Mouse (Mus musculus) midbrain, embryonic 11.5 days (tissue): ENCODE data around the gene Kdm1b. TPM values are rescaled to one million over a fixed set of nuclear protein-coding genes. Genes with fewer than 3 reads are reported as not detected.

Source experiments
- ATAC-seq: fragments of 200-750 bp; cut with Nextera tagmentation; 2 replicates; pipeline ENCODE4 v1.8.0; 2017; ENCODE audit warnings: moderate TSS enrichment, moderate library complexity; ENCODE audit not compliant: low FRiP score
- DNase-seq: peaks from one replicate; pipeline ENCODE4 v3.0.0; 2015; ENCODE audit warnings: low spot score; ENCODE audit errors: missing footprints
- H3K27ac ChIP-seq: fragments of 300-500 bp; sonication (generic); 2 replicates; pipeline ENCODE4 v1.5.1; 2014; ENCODE audit warnings: low read depth, low read length
- H3K27me3 ChIP-seq: fragments of 300-500 bp; sonication (generic); 2 replicates; pipeline ENCODE4 v1.6.1; 2014; ENCODE audit warnings: mild to moderate bottlenecking, low read length, moderate library complexity, mixed read lengths; ENCODE audit not compliant: control insufficient read depth, insufficient read depth
- H3K36me3 ChIP-seq: fragments of 300-500 bp; sonication (generic); 2 replicates; pipeline ENCODE4 v1.6.1; 2014; ENCODE audit warnings: mild to moderate bottlenecking, low read length, moderate library complexity, mixed read lengths; ENCODE audit not compliant: control insufficient read depth, insufficient read depth
- H3K4me1 ChIP-seq: fragments of 300-500 bp; sonication (generic); 2 replicates; pipeline ENCODE4 v1.6.1; 2014; ENCODE audit warnings: low read length; ENCODE audit not compliant: control insufficient read depth, insufficient read depth
- H3K4me2 ChIP-seq: fragments of 300-500 bp; sonication (generic); 2 replicates; pipeline ENCODE4 v1.6.1; 2014; ENCODE audit warnings: mild to moderate bottlenecking, moderate library complexity
- H3K4me3 ChIP-seq: fragments of 300-500 bp; sonication (generic); 2 replicates; pipeline ENCODE4 v1.5.1; 2014; ENCODE audit warnings: low read depth, low read length
- H3K9ac ChIP-seq: fragments of 300-500 bp; sonication (generic); 2 replicates; pipeline ENCODE4 v1.6.1; 2014; ENCODE audit warnings: low read length
- H3K9me3 ChIP-seq: fragments of 300-500 bp; sonication (generic); 2 replicates; pipeline ENCODE4 v1.6.1; 2016; ENCODE audit warnings: low read length; ENCODE audit not compliant: control insufficient read depth
- WGBS: fragments of 180-500 bp; shearing (Covaris S2); extraction: QIAGEN DNeasy Blood & Tissue Kit; methylation state at CpG from one replicate; pipeline ENCODE4 v1.1.7; 2014; 5-methylcytosine and 5-hydroxymethylcytosine counted together
- polyA plus RNA-seq: library from polyadenylated mRNA; unstranded; fragments of >200 nt; fragmentation: Nextera tagmentation; extraction: Ambion mirVana; gene quantifications from 2 replicates; pipeline ENCODE4 v1.2.1, GENCODE M21; 2014

Kdm1b gene
- polyA plus RNA-seq, 1 experiment from 2014 or later: 20.2 TPM

DNA sequence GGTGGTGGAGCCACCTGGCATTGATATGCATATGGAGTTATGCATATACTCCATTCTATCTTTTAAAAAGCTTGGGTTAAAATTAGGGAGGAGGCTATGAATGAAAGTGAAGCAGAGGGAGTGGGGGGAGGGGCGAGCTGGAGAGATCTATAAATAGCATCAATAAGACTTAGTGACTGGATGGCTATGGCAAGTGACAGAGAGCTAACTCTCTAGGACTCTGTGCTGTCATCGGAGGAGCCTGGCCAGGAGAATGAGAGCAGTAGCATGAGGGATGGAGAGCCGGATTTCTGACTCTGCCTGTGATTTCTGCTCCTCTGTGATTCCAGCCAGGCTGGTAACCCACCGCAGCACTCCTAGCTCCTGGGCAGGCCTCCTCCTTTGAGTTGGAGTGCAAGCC is 85.8 kb downstream of the Kdm1b start:
- Histone ChIP-seq H3K27ac (no peak overlapping the region), H3K9ac (no peak overlapping the region), H3K4me1 (no peaks in the 10 kb centered on the region), H3K36me3 (no peaks in the 10 kb centered on the region), H3K27me3 (no peaks in the 10 kb centered on the region), H3K4me2 (no peak overlapping the region), H3K4me3 (no peak overlapping the region), H3K9me3 (no peaks in the 10 kb centered on the region)
- DNase-seq (no peak), ATAC-seq (no peak)
- WGBS: 70% methylated on average over 4 of the region's 4 CpGs

DNA sequence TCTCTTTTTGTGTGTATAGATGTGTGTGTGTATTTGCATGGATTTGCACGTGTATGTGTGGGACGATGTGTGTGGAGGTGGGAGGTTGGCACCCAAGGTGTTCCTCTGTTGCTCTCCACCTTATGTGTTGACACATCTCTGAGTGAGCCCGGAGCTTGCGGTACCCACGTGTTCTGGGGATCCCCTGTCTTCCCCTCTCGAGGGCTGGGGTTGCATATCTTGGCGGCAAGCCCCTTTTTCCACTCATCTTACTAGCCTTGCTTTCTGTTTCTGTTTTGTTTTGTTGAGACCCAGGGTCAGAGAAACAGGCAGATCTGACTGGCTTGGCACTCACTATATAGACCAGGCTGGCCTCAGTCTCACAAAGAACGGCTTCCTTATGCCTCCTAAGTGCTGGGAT is 89.8 kb downstream of the Kdm1b start:
- H3K4me3 ChIP-seq: no peak overlapping the region
- no peak overlapping the region for H3K4me2 ChIP-seq
- H3K27me3 ChIP-seq: no peaks in the 10 kb centered on the region
- ATAC-seq (no peak), DNase-seq (no peak)
- no peaks in the 10 kb centered on the region for H3K4me1 ChIP-seq
- 94% methylated on average over 8 of the region's 8 CpGs for WGBS
- H3K36me3 ChIP-seq: no peaks in the 10 kb centered on the region
- no peak overlapping the region for H3K9ac ChIP-seq
- H3K9me3 ChIP-seq: no peaks in the 10 kb centered on the region
- H3K27ac ChIP-seq: no peak overlapping the region

DNA sequence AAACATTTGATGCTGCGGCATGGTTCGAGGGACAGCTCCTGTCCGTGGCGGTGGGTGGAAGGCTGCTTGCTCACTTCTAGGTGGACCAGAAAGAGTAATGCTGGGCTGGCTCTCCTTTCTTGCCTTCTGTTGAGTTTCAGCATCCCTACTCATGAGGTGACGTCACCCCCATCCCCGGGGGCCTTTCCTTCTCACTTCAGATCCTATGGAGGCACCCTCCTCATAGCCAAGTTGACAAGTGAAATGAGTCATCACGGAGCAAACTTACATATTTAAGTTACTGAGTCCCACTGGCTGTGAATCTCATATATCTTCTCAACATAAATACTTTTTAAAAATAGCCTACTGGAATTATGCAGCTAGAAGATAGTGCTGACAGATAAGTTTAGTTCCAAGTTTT is 91.5 kb downstream of the Kdm1b start:
- H3K9ac ChIP-seq: no peak overlapping the region
- no peak overlapping the region for H3K27ac ChIP-seq
- DNase-seq: no peak
- WGBS: 98% methylated on average over 7 of the region's 7 CpGs
- H3K4me3 ChIP-seq: no peak overlapping the region
- no peak for ATAC-seq
- no peak overlapping the region for H3K4me2 ChIP-seq
- H3K9me3 ChIP-seq: no peaks in the 10 kb centered on the region
- H3K36me3 ChIP-seq: no peaks in the 10 kb centered on the region
- H3K27me3 ChIP-seq: no peaks in the 10 kb centered on the region
- H3K4me1 ChIP-seq: no peaks in the 10 kb centered on the region

Other genes with a start within 250 kb of the Kdm1b start
- 15.5 and 16.1 TPM in 2 replicates for gene Kif13a, start 113.6 kb upstream of the Kdm1b start, polyA plus RNA-seq
- gene Nhlrc1, start 28.6 kb upstream of the Kdm1b start, polyA plus RNA-seq: 6.3 and 7.3 TPM in 2 replicates
- 39.3 and 42.2 TPM in 2 replicates for gene Tpmt, start 1.2 kb downstream of the Kdm1b start, polyA plus RNA-seq
- gene Dek, start 62.7 kb downstream of the Kdm1b start, polyA plus RNA-seq: 378 and 409 TPM in 2 replicates
- gene Rnf144b, start 79.2 kb downstream of the Kdm1b start, polyA plus RNA-seq: 0.92 and 1.1 TPM in 2 replicates